Mouse (Mus musculus) embryonic facial prominence, embryonic 14.5 days (tissue): ENCODE data around the gene St6galnac6. TPM values are rescaled to one million over a fixed set of nuclear protein-coding genes. Genes with fewer than 3 reads are reported as not detected.

Experiments
- ATAC-seq: fragments of 200-750 bp; cut with Nextera tagmentation; 2 replicates; pipeline ENCODE4 v1.8.0; 2017; ENCODE audit warnings: low read depth, moderate number of reproducible peaks, moderate TSS enrichment
- DNase-seq: peaks from one replicate; pipeline ENCODE4 v3.0.0-alpha.2; 2015; ENCODE audit warnings: low spot score
- H3K27ac ChIP-seq: fragments of 300-500 bp; sonication (generic); replicated peaks from 2 replicates; pipeline ENCODE4 v1.5.1; 2014; ENCODE audit warnings: low read depth, mild to moderate bottlenecking, low read length, moderate library complexity
- H3K27me3 ChIP-seq: fragments of 300-500 bp; sonication (generic); replicated peaks from 2 replicates; pipeline ENCODE4 v1.6.1; 2014; ENCODE audit warnings: low read length; ENCODE audit not compliant: control insufficient read depth, insufficient read depth
- H3K36me3 ChIP-seq: fragments of 300-500 bp; sonication (generic); 2 replicates; pipeline ENCODE4 v1.6.1; 2014; ENCODE audit warnings: low read length, mixed read lengths; ENCODE audit not compliant: control insufficient read depth, insufficient read depth
- H3K4me1 ChIP-seq: fragments of 300-500 bp; sonication (generic); 2 replicates; pipeline ENCODE4 v1.6.1; 2014; ENCODE audit warnings: antibody characterized with exemption, low read length; ENCODE audit not compliant: control insufficient read depth, insufficient read depth
- H3K4me2 ChIP-seq: fragments of 300-500 bp; sonication (generic); 2 replicates; pipeline ENCODE4 v1.6.1; 2014; ENCODE audit warnings: low read depth, mild to moderate bottlenecking, low read length, moderate library complexity, mixed read lengths
- H3K4me3 ChIP-seq: fragments of 300-500 bp; sonication (generic); 2 replicates; pipeline ENCODE4 v1.5.1; 2014; ENCODE audit warnings: low read depth, mild to moderate bottlenecking, low read length
- H3K9ac ChIP-seq: fragments of 300-500 bp; sonication (generic); 2 replicates; pipeline ENCODE4 v1.6.1; 2014; ENCODE audit warnings: low read depth, mild to moderate bottlenecking, low read length, moderate library complexity, mixed read lengths
- H3K9me3 ChIP-seq: fragments of 300-500 bp; sonication (generic); 2 replicates; pipeline ENCODE4 v1.6.1; 2016; ENCODE audit warnings: low read length; ENCODE audit not compliant: control insufficient read depth
- WGBS: fragments of 180-500 bp; shearing (Covaris S2); extraction: QIAGEN DNeasy Blood & Tissue Kit; methylation state at CpG from one replicate; pipeline ENCODE4 v1.1.7; 2014; 5-methylcytosine and 5-hydroxymethylcytosine counted together
- polyA plus RNA-seq: library from polyadenylated mRNA; unstranded; fragments of >200 nt; fragmentation: Nextera tagmentation; extraction: Ambion mirVana; gene quantifications from 2 replicates; pipeline ENCODE4 v1.2.1, GENCODE M21; 2014

The St6galnac6 gene
- polyA plus RNA-seq, 1 experiment from 2014 or later = 11.1 TPM

DNA sequence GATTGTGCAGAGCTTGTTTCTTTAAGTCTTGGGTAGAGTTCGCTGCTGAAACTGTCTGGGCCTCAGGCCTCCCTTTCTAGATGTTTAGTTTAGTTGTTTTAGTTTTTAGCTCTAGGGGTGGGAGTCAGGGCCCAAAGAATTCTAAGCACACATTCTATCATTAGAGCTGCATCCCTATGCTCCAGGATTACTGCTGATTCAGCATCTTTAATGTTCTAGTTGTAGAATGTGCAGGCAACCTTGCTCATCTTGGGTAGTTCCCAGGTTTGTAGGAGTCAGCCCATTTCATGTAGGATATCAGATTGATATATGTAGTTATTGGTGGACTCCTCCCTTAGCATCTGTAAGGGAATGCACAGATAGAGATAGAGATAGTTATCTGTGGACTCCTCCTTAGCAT is 17.6 kb downstream of the St6galnac6 start:
- Histone ChIP-seq H3K9ac (no peak overlapping the region), H3K36me3 (peaks cover 57% of the 10 kb centered on the region), H3K4me3 (no peak overlapping the region), H3K27me3 (no peaks in the 10 kb centered on the region), H3K4me2 (no peak overlapping the region), H3K27ac (no peak overlapping the region), H3K4me1 (peaks cover 19% of the 10 kb centered on the region), H3K9me3 (no peaks in the 10 kb centered on the region)
- ATAC-seq (no peak), DNase-seq (no peak)
- 97% methylated on average over 1 of the region's 1 CpGs for WGBS

GRCm38 (mm10) chr2:32617601-32618000 is 18.1 kb downstream of the St6galnac6 start:
- H3K36me3 ChIP-seq = peaks cover 52% of the 10 kb centered on the region

DNA sequence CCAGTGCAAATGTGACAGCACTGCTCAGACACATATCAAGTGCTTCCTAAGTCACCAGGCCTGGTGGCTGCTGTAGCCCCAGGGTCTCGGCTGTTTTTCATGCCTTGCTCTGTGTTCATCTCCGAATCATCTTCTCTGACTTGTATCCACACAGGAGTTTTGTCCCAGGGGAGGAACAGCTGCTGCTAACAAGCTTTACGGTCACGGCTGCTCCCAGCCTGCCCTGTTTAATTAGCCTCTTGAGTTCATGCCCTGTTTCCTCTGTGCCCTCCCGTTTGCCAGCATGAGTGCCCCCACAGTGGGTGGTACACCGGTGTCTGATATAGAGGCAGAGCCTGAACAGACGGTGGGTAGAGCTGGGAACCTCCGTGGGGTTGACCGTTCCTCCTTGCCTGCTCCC is 18.5 kb downstream of the St6galnac6 start:
- peaks cover 48% of the 10 kb centered on the region for H3K36me3 ChIP-seq
- H3K27me3 ChIP-seq = no peaks in the 10 kb centered on the region
- WGBS = 62% methylated on average over 9 of the region's 9 CpGs
- H3K27ac ChIP-seq = no peak overlapping the region
- no peak overlapping the region for H3K4me3 ChIP-seq
- no peak overlapping the region for H3K4me2 ChIP-seq
- peak; percentile 13; the same call in 1 of the 2 replicates for ATAC-seq
- 0 out of 2 replicates have a peak overlapping the region, but pooled peaks have one; percentile 14 for H3K9ac ChIP-seq
- peaks cover 19% of the 10 kb centered on the region for H3K4me1 ChIP-seq
- peak; percentile 69 for DNase-seq
- no peaks in the 10 kb centered on the region for H3K9me3 ChIP-seq

More at GRCm38 (mm10) chr2:32617601-32618000, 18.1 kb downstream of the St6galnac6 start:
- Histone ChIP-seq H3K4me2 (no peak overlapping the region), H3K27me3 (no peaks in the 10 kb centered on the region), H3K4me1 (peaks cover 19% of the 10 kb centered on the region), H3K9me3 (no peaks in the 10 kb centered on the region), H3K9ac (no peak overlapping the region), H3K4me3 (no peak overlapping the region), H3K27ac (no peak overlapping the region)
- DNase-seq (no peak), ATAC-seq (no peak)
- WGBS = 90% methylated on average over 4 of the region's 4 CpGs

DNA sequence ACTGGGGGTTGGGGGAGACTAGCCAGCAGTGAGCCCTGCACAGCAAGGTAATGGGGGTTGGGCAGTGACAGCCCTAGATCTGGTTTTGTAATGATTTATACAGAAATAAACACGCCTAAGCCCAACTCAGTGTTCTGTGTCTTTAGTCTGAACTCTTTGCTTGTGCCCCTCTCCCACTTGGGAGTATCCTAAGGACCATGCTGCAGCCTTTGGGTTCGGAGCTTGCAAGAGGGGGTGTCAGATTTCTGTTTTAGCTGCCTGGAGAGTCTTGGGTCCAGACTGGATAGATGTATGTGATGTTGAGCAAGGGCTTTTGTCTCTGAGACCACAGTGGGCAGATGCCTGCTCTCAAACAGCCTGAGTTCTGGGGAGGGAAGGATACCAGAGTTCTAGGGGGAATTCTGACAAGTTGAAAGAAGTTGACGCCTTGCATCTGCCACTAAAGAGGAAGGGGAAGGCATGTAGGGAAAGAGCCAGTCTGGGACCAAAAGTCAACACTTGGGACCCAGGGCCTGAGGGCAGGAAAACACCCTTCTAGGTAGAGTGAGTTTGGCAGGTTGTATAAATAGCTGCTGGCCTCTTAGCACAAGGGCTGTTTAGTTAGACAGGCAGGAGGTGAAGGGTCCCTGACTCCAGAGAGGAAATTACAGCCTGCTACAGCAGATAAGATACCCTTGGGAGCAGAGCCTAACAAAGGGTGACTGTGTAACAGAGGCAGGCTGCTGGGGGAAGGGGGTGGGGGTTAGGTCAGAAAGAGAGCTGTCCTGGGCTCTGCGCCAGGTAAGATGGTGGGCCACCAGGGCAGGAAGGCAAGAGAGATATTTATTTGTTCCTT is 21.4 kb downstream of the St6galnac6 start:
- ATAC-seq = peak; percentile 48
- H3K27me3 ChIP-seq = no peaks in the 10 kb centered on the region
- H3K36me3 ChIP-seq = peaks cover 33% of the 10 kb centered on the region
- 0 out of 2 replicates have a peak overlapping the region, but pooled peaks have one; percentile 26 for H3K9ac ChIP-seq
- peaks cover 26% of the 10 kb centered on the region for H3K4me1 ChIP-seq
- 21% methylated on average over 4 of the region's 4 CpGs for WGBS
- peak overlapping the region; percentile 11; the same call in 1 of the 2 replicates for H3K4me2 ChIP-seq
- H3K4me3 ChIP-seq = no peak overlapping the region
- H3K9me3 ChIP-seq = no peaks in the 10 kb centered on the region
- H3K27ac ChIP-seq = peak overlapping the region; percentile 86
- peak; percentile 85 for DNase-seq

- DNase-seq (no peak), ATAC-seq (0 out of 2 replicates have a peak, but pooled peaks have one; percentile 0)
- Histone ChIP-seq H3K9ac (0 out of 2 replicates have a peak within 1 kb of the TSS, but pooled peaks have one; percentile 26), H3K4me3 (no peak within 1 kb of the TSS), H3K4me2 (peak within 1 kb of the TSS; percentile 11; the same call in 1 of the 2 replicates), H3K27me3 (no peaks in the 10 kb centered on the region), H3K9me3 (no peaks in the 10 kb centered on the region), H3K27ac (peak within 1 kb of the TSS; percentile 86), H3K36me3 (peaks cover 27% of the 10 kb centered on the region), H3K4me1 (peaks cover 30% of the 10 kb centered on the region)
- WGBS = 22% methylated on average over 7 of the region's 7 CpGs
Observed at GRCm38 (mm10) chr2:32621517-32621859, 22.0 kb downstream of the St6galnac6 start, which contains the start of gene Ak1. Gene Ak1, plus strand, starts transcription at chr2:32621758.

- no peak overlapping the region for H3K4me2 ChIP-seq
- H3K9ac ChIP-seq = no peak overlapping the region
- H3K9me3 ChIP-seq = no peaks in the 10 kb centered on the region
- peak overlapping the region; percentile 6; the same call in 1 of the 2 replicates for H3K27ac ChIP-seq
- H3K27me3 ChIP-seq = no peaks in the 10 kb centered on the region
- H3K4me3 ChIP-seq = no peak overlapping the region
- 75% methylated on average over 5 of the region's 5 CpGs for WGBS
- no peak for DNase-seq
- H3K4me1 ChIP-seq = peaks cover 36% of the 10 kb centered on the region
- H3K36me3 ChIP-seq = peaks cover 1% of the 10 kb centered on the region; the same call in 1 of the 2 replicates
- no peak for ATAC-seq
Observed at GRCm38 (mm10) chr2:32624111-32624748, 24.7 kb downstream of the St6galnac6 start.

DNA sequence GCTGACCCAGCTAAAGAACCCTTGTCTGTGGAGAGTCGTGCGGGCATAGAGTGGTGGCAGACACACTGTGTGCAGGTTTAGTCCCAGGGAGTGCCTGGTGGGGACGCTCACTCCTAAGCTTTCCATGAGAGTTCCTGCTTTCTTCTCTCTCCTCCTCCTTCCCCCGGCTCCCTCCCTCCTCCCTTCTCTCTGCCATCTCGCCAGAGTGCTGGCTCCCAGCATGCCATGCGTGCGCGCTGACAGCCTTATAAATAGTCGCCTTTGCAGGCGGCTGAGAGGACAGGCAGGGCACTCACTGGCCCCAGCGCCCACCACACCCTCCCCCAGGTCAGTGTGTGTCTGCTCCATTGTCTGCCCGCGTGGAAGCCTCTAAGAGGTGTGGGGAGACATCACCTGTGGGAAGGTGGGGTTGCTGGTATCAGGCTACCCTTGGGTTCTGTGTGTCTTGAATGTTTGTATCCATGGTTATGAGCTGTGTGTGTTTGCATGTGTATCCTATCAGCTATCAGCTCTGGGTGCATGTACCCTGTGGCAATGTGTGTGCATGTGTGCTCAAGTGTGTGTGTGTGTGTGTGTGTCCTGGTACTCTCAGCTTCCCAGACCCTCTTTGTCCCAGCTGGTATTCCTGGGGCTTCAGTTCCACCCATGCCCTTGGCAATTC is 25.8 kb downstream of the St6galnac6 start:
- Histone ChIP-seq H3K27me3 (no peaks in the 10 kb centered on the region), H3K4me2 (peak overlapping the region; percentile 53), H3K9ac (peak overlapping the region; percentile 54), H3K9me3 (no peaks in the 10 kb centered on the region), H3K36me3 (no peaks in the 10 kb centered on the region), H3K4me3 (peak overlapping the region; percentile 25), H3K27ac (peak overlapping the region; percentile 74), H3K4me1 (peaks cover 29% of the 10 kb centered on the region)
- peak; percentile 24; the same call in 1 of the 2 replicates for ATAC-seq
- peak; percentile 81 for DNase-seq
- WGBS = 5% methylated on average over 13 of the region's 13 CpGs
